In the genomic region with DNA sequence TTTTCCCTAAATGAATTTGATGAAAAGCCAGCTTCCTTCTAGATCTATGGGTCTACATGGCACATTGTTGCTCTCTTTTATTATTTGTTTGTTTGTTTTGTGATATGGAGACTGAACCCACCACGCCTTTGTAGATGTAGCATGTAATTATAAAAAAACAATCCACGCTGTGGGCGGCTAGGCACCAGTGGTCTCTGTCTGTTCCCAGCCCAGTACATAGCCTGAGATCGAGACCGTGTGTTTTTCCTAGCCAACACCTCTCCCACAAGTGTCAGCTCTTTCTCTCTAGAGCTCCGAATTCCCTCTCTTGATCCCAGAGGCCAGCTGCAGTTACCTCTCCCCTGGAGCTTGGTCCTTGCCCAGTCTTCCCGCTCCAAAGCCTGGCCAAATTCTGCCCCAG, we compare ENCODE assay signal across 21 mouse cellular contexts. TPM values are rescaled to one million over a fixed set of nuclear protein-coding genes. Genes with fewer than 3 reads are reported as not detected.
DNase-seq lines count a peak whose midpoint lies in the region; ATAC-seq lines count a peak whose summit lies in the region.
"Had no signal": no experiment of that assay in that cellular context is flagged by ENCODE, and none has a peak within 500 bp of the region (broad histone marks: within the 10 kb centered on the region; RNA-seq: fewer than 3 reads in every experiment).

No protein-coding gene starts in this region.

- H3K9ac ChIP-seq in kidney, embryonic 14.5 days (ENCODE audit: low read depth, low read length), result no peak overlapping the region
- H3K9ac ChIP-seq in kidney, embryonic 16.5 days (replicated peaks; ENCODE audit: low read length), result no peak overlapping the region
- H3K9ac ChIP-seq: embryonic facial prominence, embryonic 13.5 days; embryonic facial prominence, embryonic 15.5 days; forebrain, embryonic 12.5 days had no signal

- peak overlapping the region; percentile 24; the same call in 1 of the 2 replicates for H3K27ac ChIP-seq in kidney, embryonic 14.5 days (ENCODE audit: low read depth, low read length)
- H3K27ac ChIP-seq in kidney, embryonic 16.5 days (ENCODE audit: low read length), result no peak overlapping the region
- H3K27ac ChIP-seq: embryonic facial prominence, embryonic 13.5 days; embryonic facial prominence, embryonic 15.5 days; forebrain, embryonic 10.5 days; forebrain, embryonic 12.5 days had no signal

- H3K4me1 ChIP-seq in kidney, embryonic 14.5 days (ENCODE audit: control insufficient read depth, insufficient read depth, low read length), result no peaks in the 10 kb centered on the region; the same call in 1 of the 2 replicates
- peaks cover 16% of the 10 kb centered on the region for H3K4me1 ChIP-seq in kidney, embryonic 16.5 days (ENCODE audit: insufficient read depth, low read length)
- H3K4me1 ChIP-seq: embryonic facial prominence, embryonic 13.5 days; embryonic facial prominence, embryonic 15.5 days; forebrain, embryonic 10.5 days; forebrain, embryonic 12.5 days had no signal

- peak; percentile 66; the same call in 1 of the 2 replicates for ATAC-seq in kidney, embryonic 14.5 days (ENCODE audit: low FRiP score, low TSS enrichment)
- 0 out of 2 replicates have a peak, but pooled peaks have one; percentile 35 for ATAC-seq in kidney, embryonic 16.5 days (ENCODE audit: low FRiP score, low TSS enrichment)
- ATAC-seq: forebrain, embryonic 14.5 days; forebrain, embryonic 16.5 days had no signal

- H3K27me3 ChIP-seq in kidney, embryonic 14.5 days (ENCODE audit: control insufficient read depth, insufficient read depth, low read length), result no peaks in the 10 kb centered on the region
- no peaks in the 10 kb centered on the region for H3K27me3 ChIP-seq in kidney, embryonic 16.5 days (ENCODE audit: insufficient read depth, low read length)
- H3K27me3 ChIP-seq: embryonic facial prominence, embryonic 13.5 days; embryonic facial prominence, embryonic 15.5 days; forebrain, embryonic 12.5 days had no signal

- H3K4me2 ChIP-seq in kidney, embryonic 14.5 days (replicated peaks; ENCODE audit: low read depth, low read length), result no peak overlapping the region
- no peak overlapping the region for H3K4me2 ChIP-seq in kidney, embryonic 16.5 days (replicated peaks; ENCODE audit: low read depth, low read length)
- H3K4me2 ChIP-seq: embryonic facial prominence, embryonic 13.5 days; embryonic facial prominence, embryonic 15.5 days; forebrain, embryonic 12.5 days had no signal

- 64% methylated on average over 7 of the region's 7 CpGs for WGBS in kidney, embryonic 14.5 days
- WGBS in kidney, embryonic 16.5 days, result 59% methylated on average over 7 of the region's 7 CpGs

- H3K9me3 ChIP-seq in kidney, embryonic 14.5 days (ENCODE audit: control insufficient read depth, low read length), result no peaks in the 10 kb centered on the region
- H3K9me3 ChIP-seq in kidney, embryonic 16.5 days (ENCODE audit: low read length), result no peaks in the 10 kb centered on the region
- H3K9me3 ChIP-seq: embryonic facial prominence, embryonic 13.5 days; embryonic facial prominence, embryonic 15.5 days; forebrain, embryonic 10.5 days; forebrain, embryonic 12.5 days had no signal

- DNase-seq in kidney, postnatal 25 days, result no peak
- DNase-seq in kidney, adult 18-20 months, result no peak
- DNase-seq: adrenal gland, adult 2 months; adrenal gland, postnatal 10 days; adrenal gland, postnatal 25 days; cerebellum, adult 11 months; cerebellum, adult 18-20 months; cerebellum, adult 8-10 months; cerebellum, adult 9-11 months; cerebellum, postnatal 14 days; cerebellum, postnatal 36 days; embryo, embryonic 11 days had no signal

- no peaks in the 10 kb centered on the region for H3K36me3 ChIP-seq in kidney, embryonic 14.5 days (ENCODE audit: control insufficient read depth, insufficient read depth, low read length)
- no peaks in the 10 kb centered on the region for H3K36me3 ChIP-seq in kidney, embryonic 16.5 days (ENCODE audit: insufficient read depth, low read length)
- H3K36me3 ChIP-seq: embryonic facial prominence, embryonic 13.5 days; embryonic facial prominence, embryonic 15.5 days; forebrain, embryonic 10.5 days; forebrain, embryonic 12.5 days had no signal

- H3K4me3 ChIP-seq in kidney, embryonic 14.5 days (ENCODE audit: low read length), result no peak overlapping the region
- H3K4me3 ChIP-seq in kidney, embryonic 16.5 days (ENCODE audit: low read length), result no peak overlapping the region
- H3K4me3 ChIP-seq: embryonic facial prominence, embryonic 13.5 days; embryonic facial prominence, embryonic 15.5 days; erythroblast, embryonic 14.5 days; forebrain, embryonic 10.5 days; forebrain, embryonic 12.5 days had no signal

RNA-seq across cellular contexts. Expression of a gene that starts 23.3 kb away (rescaled TPM):
- 0.29 and 0.64 TPM in 2 replicates for polyA plus RNA-seq in kidney, embryonic 14.5 days (2014; fragmentation: Nextera tagmentation; extraction: Ambion mirVana)
- 0.76 and 1.4 TPM in 2 replicates for polyA plus RNA-seq in kidney, embryonic 16.5 days (2015; fragmentation: Nextera tagmentation; extraction: Ambion mirVana)
- polyA plus RNA-seq: erythroblast, embryonic 14.5 days had no signal

RNA-seq across cellular contexts. Expression of a gene that starts 36.8 kb away (rescaled TPM):
- 68.8 and 79.9 TPM in 2 replicates for polyA plus RNA-seq in kidney, embryonic 14.5 days (2014; fragmentation: Nextera tagmentation; extraction: Ambion mirVana)
- 62.1 and 62.5 TPM in 2 replicates for polyA plus RNA-seq in kidney, embryonic 16.5 days (2015; fragmentation: Nextera tagmentation; extraction: Ambion mirVana)

RNA-seq across cellular contexts. Expression of a gene that starts 36.9 kb away (rescaled TPM):
- 81.8 and 91.6 TPM in 2 replicates for polyA plus RNA-seq in kidney, embryonic 14.5 days (2014; fragmentation: Nextera tagmentation; extraction: Ambion mirVana)
- 112 and 121 TPM in 2 replicates for polyA plus RNA-seq in kidney, embryonic 16.5 days (2015; fragmentation: Nextera tagmentation; extraction: Ambion mirVana)
